Mouse (Mus musculus): ENCODE data around the gene Mrtfa. TPM values are rescaled to one million over a fixed set of nuclear protein-coding genes. Genes with fewer than 3 reads are reported as not detected.

The Mrtfa gene
- total RNA-seq, 2 experiments from 2014 or later: 58.0 to 66.8 TPM

DNA sequence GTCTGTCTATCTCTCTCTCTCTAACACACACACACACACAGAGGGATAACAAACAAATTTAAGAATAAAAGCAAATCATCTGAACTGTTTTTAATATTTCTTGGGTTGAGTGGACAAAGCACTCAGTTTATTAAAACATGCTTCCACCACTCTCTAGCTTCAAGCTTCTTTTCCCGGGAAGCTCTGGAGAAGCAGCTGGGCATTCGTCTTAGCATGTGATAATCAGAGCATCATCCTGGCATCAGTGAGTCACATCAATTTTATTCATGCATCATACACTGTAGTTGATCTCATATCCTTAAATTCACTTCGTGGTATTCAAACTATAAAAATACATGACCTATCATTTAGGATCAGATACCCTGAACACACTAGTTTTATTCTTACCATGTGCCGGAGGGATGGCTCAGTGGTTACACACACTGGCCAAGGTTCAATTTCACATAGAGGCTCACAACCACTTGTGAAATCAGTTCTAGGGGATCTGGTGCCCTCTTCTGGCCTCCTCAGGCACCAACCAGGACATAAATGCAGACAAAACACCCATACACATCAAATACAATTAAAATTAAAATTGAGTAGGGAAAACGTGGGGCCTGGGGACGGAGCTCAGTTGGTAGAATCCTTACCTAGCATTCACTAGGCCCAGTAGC, 141.0 kb downstream of the Mrtfa start:
- DNase-seq (ENCODE audit: low spot score in 2 of 2): no peak
- intact Hi-C loops (cut with DNase I): no loop called here

GRCm38 (mm10) chr15:81047497-81047896, 143.1 kb downstream of the Mrtfa start:
- no peak for DNase-seq (ENCODE audit: low spot score in 2 of 2)
- intact Hi-C loops (cut with DNase I): no loop called here

DNA sequence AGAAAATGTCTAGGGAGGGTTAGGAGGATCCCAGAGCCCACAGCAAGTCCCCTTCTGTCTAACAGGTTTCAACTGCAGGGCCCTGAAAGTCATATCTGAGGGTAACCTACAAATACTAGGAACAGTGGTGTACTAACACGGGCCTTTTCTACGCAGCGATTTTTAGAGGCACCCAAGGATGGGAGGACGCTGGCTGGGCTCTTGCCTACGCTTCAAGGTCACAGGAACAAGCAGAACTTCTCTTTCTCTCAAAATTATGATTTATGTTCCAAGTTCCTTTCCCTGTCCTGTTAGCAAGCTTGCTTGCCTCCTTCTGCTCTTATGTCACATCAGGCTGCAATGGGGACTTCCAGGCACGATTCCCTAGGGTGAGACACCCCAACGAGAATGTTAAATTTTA, 144.5 kb downstream of the Mrtfa start:
- DNase-seq (ENCODE audit: low spot score in 2 of 2): no peak
- intact Hi-C loops (cut with DNase I): no loop called here

GRCm38 (mm10) chr15:81045336-81045735, 145.2 kb downstream of the Mrtfa start:
- intact Hi-C loops (cut with DNase I): no loop called here

DNA sequence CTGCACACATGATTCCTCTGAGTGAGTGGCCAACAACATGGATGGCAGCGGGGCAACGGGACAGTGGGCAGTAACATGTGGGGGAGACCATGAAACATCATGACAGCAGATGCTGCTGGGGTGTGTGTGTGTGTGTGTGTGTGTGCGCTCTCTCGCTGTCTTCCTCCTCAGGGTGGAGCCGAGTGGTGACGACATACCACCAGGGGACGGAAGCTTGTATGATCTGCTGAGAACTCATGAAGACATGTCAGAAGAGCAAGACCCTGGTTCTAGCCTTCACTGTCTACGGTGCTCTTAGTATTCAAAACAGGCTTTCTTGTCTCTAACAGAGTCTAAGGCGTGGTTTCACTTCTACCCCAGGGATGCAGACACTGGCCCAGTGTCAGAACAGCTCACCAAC, 146.1 kb downstream of the Mrtfa start:
- intact Hi-C loops (cut with DNase I): no loop called here
- no peak for DNase-seq (ENCODE audit: low spot score in 2 of 2)

More at GRCm38 (mm10) chr15:81045336-81045735, 145.2 kb downstream of the Mrtfa start:
- DNase-seq (ENCODE audit: low spot score in 2 of 2): no peak

DNA sequence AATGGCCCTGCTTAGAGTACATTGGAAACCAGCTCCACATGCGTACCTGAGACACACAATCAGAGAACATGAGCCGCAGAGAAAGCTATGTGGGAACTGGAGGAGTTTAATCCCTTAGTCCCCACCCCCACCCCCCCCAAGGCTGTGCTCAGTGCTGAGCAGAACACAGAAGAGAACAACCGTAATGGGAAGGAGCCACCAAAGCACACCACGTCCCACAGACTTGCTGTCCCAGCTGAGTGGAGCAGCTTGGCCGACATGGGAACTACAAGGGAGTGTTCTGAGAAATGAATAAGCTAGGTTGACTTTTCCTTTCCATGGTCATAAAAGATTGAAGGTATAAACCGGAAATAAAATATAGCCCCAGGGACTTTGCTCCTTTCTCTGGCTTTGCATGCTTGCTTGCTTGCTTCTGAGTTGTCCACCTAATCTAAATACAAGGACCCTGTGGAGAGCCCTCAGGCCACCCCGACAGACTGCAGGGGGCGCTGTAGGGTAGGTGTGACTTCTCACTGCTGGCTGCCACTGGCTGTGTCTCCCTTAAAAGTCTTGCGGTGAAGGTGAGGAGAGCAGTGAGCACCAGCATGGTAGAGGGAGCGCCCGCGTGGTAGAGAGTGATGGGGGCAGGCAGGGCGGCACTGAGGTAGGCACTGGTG, 148.2 kb downstream of the Mrtfa start:
- DNase-seq (ENCODE audit: low spot score in 2 of 2): no peak
- intact Hi-C loops (cut with DNase I): no loop called here

DNA sequence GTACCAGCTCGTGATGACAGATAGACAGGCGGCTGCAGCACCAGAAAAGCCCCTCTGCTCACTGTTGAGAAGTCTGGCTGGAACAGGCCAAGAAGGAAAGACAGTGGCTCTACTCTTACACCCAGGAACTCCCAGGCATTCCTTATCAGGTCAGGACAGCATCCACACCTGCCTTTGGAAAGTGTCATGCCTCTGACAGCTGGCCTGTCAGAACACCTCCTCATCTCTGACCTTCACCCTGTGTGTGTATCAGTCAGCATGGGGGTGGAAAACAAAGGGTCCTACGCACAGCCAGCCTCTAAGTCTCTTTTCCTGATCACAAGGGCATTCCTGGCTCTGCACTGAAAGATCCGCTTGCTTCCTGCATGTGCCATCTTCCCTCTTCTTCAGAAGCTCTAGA, 148.8 kb downstream of the Mrtfa start:
- DNase-seq (ENCODE audit: low spot score in 2 of 2): no peak
- intact Hi-C loops (cut with DNase I): no loop called here

DNA sequence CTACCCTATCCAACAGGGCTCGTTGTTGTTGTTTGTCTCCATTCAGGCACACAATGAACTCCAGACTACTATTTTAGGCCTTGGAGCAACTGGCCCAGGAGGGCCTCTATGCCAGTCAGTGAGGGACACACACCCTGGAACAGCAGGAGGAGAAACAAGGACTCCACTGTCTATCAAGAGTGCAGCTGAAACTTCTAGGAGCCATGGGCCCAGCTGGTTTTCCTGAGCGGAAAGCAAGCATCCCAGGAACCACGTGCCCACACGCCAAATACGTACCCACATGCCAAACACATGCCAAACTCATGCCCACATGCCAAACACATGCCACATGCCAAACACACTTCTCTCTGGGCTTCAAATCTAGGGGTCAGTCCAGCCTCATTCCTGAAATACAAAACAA, 152.1 kb downstream of the Mrtfa start:
- intact Hi-C loops (cut with DNase I): no loop called here
- no peak for DNase-seq (ENCODE audit: low spot score in 2 of 2)

- no peak for DNase-seq (ENCODE audit: low spot score in 2 of 2)
- intact Hi-C loops (cut with DNase I): no loop called here
Measured at GRCm38 (mm10) chr15:81035417-81036162, 155.0 kb downstream of the Mrtfa start.

DNA sequence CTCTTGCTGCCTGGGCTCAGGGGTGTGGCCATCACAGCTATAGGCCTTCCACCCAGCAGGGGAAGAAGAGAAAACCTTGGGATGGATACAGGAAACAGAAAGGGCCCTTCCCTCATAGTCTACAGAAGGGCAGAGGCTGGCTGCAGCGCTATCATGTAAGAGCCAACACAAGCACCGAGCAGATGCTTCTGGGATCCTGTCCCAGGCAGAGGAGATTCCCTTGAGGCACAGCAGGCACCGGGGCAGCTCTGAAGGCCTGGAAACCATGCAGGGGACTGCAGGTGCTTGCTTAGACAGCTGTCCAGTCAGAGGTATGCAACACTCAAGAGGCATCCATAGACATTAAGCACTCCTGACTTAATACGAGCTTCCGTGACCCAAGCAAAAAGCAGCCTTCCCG, 156.4 kb downstream of the Mrtfa start:
- no peak for DNase-seq (ENCODE audit: low spot score in 2 of 2)
- intact Hi-C loops (cut with DNase I): no loop called here

DNA sequence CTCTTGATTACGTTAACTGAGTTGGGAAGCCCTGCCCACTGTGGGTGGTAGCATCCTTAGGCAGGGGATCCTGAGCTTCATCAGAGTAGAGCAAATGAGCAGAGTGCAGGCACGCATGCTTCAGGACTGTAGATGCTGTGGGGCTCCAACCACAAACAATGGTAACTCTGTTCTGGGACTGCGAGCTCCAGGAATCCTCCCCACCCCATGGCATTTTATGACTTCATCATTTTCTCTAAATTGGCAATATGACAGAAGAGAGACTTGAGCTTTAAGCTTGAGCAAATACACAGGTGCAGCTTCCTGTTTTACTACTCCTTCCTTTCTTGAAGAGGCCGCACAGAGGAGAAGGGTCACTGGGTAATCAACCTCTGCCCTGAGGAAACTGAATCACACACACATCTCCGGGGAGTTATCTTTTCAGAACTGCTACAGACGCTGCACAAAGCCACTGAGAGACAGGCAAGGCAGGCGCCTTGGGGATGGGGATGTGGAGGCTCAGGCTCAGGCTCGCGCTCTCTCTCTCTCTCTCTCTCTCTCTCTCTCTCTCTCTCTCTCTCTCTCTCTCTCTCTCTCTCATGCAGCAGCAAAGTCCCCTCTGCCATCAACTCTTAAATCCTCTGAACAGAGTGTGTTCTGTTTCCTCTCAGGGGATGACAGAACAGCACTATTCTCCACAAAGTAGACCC, 157.5 kb downstream of the Mrtfa start:
- DNase-seq (ENCODE audit: low spot score in 2 of 2): no peak
- intact Hi-C loops (cut with DNase I): no loop called here

DNA sequence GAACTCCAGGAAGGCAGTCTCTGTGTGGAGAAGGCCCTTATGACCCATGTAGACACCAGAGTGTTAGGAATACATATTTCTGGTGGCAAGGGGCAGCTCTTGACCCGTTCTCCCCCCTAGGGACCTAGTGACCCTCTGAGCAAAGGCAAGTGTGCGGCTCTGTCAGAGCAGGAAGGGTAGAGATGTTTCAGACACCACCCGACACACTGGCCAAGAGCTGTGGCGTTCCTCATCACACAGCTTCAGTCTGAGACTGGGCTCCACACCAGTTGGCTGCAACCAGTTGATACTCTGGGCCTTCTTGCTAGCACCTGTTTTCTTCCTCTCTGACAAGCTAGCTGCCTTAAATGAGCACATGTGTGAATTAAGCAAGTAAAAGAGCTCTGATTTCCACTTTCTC, 158.9 kb downstream of the Mrtfa start:
- DNase-seq (ENCODE audit: low spot score in 2 of 2): no peak
- intact Hi-C loops (cut with DNase I): no loop called here

DNA sequence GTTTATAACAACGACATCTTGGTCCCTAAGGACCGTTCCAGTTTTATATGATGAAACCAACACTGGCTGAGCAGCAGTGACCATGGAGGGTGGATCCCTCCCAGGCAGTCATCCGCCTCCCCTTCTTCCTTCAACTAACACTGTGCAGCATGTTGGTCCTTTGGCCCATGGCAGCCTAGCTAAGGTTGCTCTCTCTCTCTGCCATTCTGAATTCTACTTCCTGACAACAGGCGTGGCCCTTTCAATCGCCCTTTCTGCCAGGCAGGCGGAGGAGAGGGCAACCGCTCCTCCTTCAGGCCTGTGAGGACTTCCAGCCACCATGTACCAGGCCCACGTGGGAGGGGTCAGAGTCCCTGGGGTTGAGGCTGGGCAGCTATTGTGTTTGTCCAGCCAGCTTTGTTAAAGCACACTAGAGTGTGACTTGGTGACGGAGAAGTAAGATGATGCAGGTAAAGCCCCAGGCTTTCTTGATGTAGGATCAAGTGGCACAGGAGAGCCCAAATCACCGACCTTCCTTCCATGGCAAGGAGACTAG, 159.6 kb downstream of the Mrtfa start:
- DNase-seq (ENCODE audit: low spot score in 2 of 2): no peak
- intact Hi-C loops (cut with DNase I): no loop called here

DNA sequence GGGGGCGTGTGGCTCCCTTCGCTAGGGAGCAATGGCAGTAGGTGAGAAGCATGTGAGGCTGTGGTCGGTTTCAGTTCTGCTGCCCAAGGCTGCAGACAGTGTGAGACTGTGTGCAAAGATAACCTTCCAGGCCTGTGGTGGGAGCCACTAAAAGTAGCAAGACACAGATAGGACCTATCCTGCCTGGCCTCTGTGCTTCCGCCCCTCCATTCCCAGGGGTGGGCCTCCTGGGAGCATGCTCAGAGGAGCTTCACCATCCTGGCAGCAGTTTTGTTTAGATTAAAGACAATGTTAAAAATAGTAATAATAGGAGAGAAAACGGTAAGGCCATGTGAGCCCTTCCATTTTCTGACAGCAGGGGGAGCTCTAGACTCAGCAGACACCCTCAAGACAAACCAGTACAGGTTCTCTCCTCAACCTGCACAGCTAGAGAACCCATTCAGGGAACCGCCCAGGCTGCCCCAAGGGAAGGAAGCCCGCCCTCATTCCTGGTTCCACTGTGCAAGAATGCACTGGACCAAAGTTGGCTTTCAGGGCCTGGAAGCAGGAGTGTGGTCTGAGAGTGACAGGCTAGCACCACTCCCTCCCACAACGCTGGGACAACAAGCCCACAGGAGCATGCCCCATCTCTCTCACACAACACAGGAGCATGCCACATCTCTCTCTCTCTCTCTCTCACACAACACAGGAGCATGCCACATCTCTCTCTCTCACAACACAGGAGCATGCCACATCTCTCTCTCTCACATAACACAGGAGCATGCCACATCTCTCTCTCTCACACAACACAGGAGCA, 163.0 kb downstream of the Mrtfa start:
- peak; percentile 88 to 89 for DNase-seq (ENCODE audit: low spot score in 2 of 2)
- intact Hi-C loops (cut with DNase I): loop anchor here (5.0 to 10.0 kb wide), 3 partner anchors 35 to 257 kb away; no protein-coding TSS in a partner anchor

GRCm38 (mm10) chr15:81026901-81027300, 163.7 kb downstream of the Mrtfa start:
- DNase-seq (ENCODE audit: low spot score in 2 of 2): no peak
- intact Hi-C loops (cut with DNase I): loop anchor here (5.0 to 10.0 kb wide), 3 partner anchors 35 to 258 kb away; no protein-coding TSS in a partner anchor

- DNase-seq (ENCODE audit: low spot score in 2 of 2): no peak
- intact Hi-C loops (cut with DNase I): loop anchor here (10.0 kb wide), 1 partner anchor 261 kb away; no protein-coding TSS in a partner anchor
Measured at GRCm38 (mm10) chr15:81023842-81024241, 166.7 kb downstream of the Mrtfa start.

GRCm38 (mm10) chr15:81022437-81022836, 168.1 kb downstream of the Mrtfa start:
- DNase-seq (ENCODE audit: low spot score in 2 of 2): no peak
- intact Hi-C loops (cut with DNase I): loop anchor here (10.0 kb wide), 1 partner anchor 262 kb away; no protein-coding TSS in a partner anchor

GRCm38 (mm10) chr15:81021377-81021776, 169.2 kb downstream of the Mrtfa start:
- no peak for DNase-seq (ENCODE audit: low spot score in 2 of 2)
- intact Hi-C loops (cut with DNase I): loop anchor here (10.0 kb wide), 1 partner anchor 263 kb away; no protein-coding TSS in a partner anchor

DNA sequence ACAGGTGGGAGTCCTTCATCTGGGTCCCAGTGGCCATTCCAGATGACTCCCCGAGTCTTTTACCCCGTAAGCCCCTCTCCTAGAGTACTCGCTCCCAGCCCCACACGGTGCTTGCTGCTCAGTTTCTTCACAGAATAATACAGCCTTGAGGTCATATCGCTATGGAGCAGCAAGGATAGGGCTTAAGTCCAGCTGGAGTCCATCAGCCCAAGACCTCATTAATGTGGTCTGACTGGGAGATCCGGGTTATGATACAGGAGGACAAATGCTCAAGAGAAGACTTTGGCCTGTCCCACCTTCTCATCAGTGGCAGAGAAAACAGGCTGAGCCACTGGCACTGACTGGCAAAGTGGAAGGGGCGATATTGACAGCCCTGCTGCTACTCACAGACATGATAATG, 173.2 kb downstream of the Mrtfa start:
- intact Hi-C loops (cut with DNase I): no loop called here
- no peak for DNase-seq (ENCODE audit: low spot score in 2 of 2)
